Mouse (Mus musculus) hindbrain, postnatal 0 days (tissue): ENCODE measurements around the gene Rps2. TPM values are rescaled to one million over a fixed set of nuclear protein-coding genes. Genes with fewer than 3 reads are reported as not detected.

ENCODE experiments used
- ATAC-seq: fragments of 200-750 bp; cut with Nextera tagmentation; 2 replicates; pipeline ENCODE4 v1.8.0; 2017; ENCODE audit warnings: mild to moderate bottlenecking, moderate TSS enrichment, moderate library complexity
- DNase-seq: peaks from one replicate; pipeline ENCODE4 v3.0.0-alpha.2; 2015; ENCODE audit warnings: low spot score
- H3K27ac ChIP-seq: fragments of 300-500 bp; sonication (generic); 2 replicates; pipeline ENCODE4 v1.5.1; 2014; ENCODE audit warnings: mild to moderate bottlenecking
- H3K27me3 ChIP-seq: fragments of 300-500 bp; sonication (generic); 2 replicates; pipeline ENCODE4 v1.6.1; 2014; ENCODE audit warnings: low read length, mixed read lengths; ENCODE audit not compliant: insufficient read depth
- H3K36me3 ChIP-seq: fragments of 300-500 bp; sonication (generic); 2 replicates; pipeline ENCODE4 v1.6.1; 2014; ENCODE audit warnings: low read length, mixed read lengths; ENCODE audit not compliant: insufficient read depth
- H3K4me1 ChIP-seq: fragments of 300-500 bp; sonication (generic); 2 replicates; pipeline ENCODE4 v1.6.1; 2014; ENCODE audit warnings: antibody characterized with exemption, low read length, mixed read lengths; ENCODE audit not compliant: insufficient read depth
- H3K4me2 ChIP-seq: fragments of 300-500 bp; sonication (generic); 2 replicates; pipeline ENCODE4 v1.6.1; 2014; ENCODE audit warnings: low read depth, mild to moderate bottlenecking, low read length, moderate library complexity, mixed read lengths
- H3K4me3 ChIP-seq: fragments of 300-500 bp; sonication (generic); 2 replicates; pipeline ENCODE4 v1.5.1; 2014; ENCODE audit warnings: low read length
- H3K9ac ChIP-seq: fragments of 300-500 bp; sonication (generic); replicated peaks from 2 replicates; pipeline ENCODE4 v1.6.1; 2014; ENCODE audit warnings: mild to moderate bottlenecking, low read length, moderate library complexity, mixed read lengths
- H3K9me3 ChIP-seq: fragments of 300-500 bp; sonication (generic); 2 replicates; pipeline ENCODE4 v1.6.1; 2016; ENCODE audit warnings: low read length, mixed read lengths
- CTCF ChIP-seq: IDR thresholded peaks from 2 replicates; pipeline ENCODE4 v1.5.1; 2016; ENCODE audit warnings: antibody characterized with exemption, control low read depth, low read depth
- WGBS: fragments of 180-500 bp; shearing (Covaris S2); extraction: QIAGEN DNeasy Blood & Tissue Kit; methylation state at CpG from one replicate; pipeline ENCODE4 v1.1.7; 2014; 5-methylcytosine and 5-hydroxymethylcytosine counted together
- polyA plus RNA-seq: library from polyadenylated mRNA; unstranded; fragments of >200 nt; fragmentation: Nextera tagmentation; extraction: Ambion mirVana; gene quantifications from 2 replicates; pipeline ENCODE4 v1.2.1, GENCODE M21; 2015
- total RNA-seq: library from RNA; depleted of rRNA; stranded (reverse); fragments of >200 nt; gene quantifications from 2 replicates; pipeline ENCODE4 v1.2.3, GENCODE M21; 2014

Gene Rps2
- total and polyA plus RNA-seq, 2 experiments from 2014 or later, result 820 to 2,600 TPM

DNA sequence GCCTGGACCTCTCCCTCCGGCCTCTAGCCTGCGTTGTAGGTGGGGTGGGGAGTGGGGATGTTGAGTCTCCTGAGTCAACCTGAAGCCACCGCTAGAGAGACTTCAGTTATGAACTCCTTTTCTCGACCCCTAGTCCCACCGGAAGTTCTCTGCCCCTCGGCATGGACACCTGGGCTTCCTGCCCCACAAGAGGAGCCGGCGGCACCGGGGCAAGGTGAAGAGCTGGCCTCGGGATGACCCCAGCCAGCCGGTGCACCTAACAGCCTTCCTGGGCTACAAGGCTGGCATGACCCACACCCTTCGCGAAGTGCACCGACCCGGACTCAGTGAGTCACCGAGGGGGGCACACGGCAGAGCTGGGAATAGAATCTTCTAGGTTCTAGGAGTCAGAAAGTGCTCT, 10.3 kb downstream of the Rps2 start:
- Histone ChIP-seq H3K4me2 (no peak overlapping the region), H3K4me1 (peaks cover 5% of the 10 kb centered on the region; the same call in 1 of the 2 replicates), H3K27ac (no peak overlapping the region), H3K27me3 (no peaks in the 10 kb centered on the region), H3K36me3 (no peaks in the 10 kb centered on the region), H3K9ac (no peak overlapping the region), H3K9me3 (no peaks in the 10 kb centered on the region), H3K4me3 (no peak overlapping the region)
- no peak for ATAC-seq
- DNase-seq, result no peak
- TF ChIP-seq CTCF, result no peak
- WGBS, result 80% methylated on average over 17 of the region's 17 CpGs

DNA sequence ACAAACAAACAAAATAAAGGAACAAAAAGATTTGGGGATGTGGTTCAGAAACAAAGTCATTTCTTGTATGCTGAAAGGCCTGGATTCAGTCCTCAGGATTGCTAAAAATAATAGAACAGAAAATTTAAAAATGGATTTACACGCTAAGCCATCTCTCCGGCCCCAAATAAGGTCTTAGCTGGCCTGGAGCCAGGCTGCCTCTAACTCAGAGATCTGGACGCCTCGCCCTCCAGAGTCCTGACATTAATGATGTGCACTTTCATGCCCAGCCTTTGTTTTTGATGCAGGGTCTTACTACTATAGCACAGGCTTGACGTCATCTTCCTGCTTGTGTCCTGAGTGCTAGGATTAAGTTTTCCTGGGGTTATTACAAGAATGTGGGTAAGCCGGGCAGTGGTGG, 11.2 kb downstream of the Rps2 start:
- H3K36me3 ChIP-seq, result no peaks in the 10 kb centered on the region
- 72% methylated on average over 6 of the region's 6 CpGs for WGBS
- TF ChIP-seq CTCF, result no peak
- H3K9me3 ChIP-seq, result no peaks in the 10 kb centered on the region
- no peaks in the 10 kb centered on the region for H3K27me3 ChIP-seq
- DNase-seq (no peak), ATAC-seq (no peak)
- no peak overlapping the region for H3K9ac ChIP-seq
- no peak overlapping the region for H3K27ac ChIP-seq
- H3K4me3 ChIP-seq, result no peak overlapping the region
- no peaks in the 10 kb centered on the region for H3K4me1 ChIP-seq
- H3K4me2 ChIP-seq, result no peak overlapping the region

DNA sequence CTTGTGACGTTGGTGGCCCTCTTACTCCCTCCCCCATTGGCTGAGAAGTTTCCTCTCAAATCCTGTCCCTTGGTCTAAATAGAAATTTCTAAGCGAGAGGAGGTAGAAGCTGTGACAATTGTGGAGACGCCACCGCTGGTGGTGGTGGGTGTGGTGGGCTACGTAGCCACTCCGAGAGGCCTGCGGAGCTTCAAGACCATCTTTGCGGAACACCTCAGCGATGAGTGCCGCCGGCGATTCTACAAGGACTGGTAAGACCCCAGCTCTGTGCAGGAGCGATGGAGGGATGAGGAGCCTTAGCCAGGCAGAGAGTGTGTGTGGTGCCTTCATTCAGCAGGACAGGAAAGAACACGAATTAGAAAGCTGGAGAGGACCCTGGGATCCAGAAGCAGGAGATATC, 12.9 kb downstream of the Rps2 start:
- Histone ChIP-seq H3K36me3 (no peaks in the 10 kb centered on the region), H3K9ac (no peak overlapping the region), H3K4me2 (no peak overlapping the region), H3K9me3 (no peaks in the 10 kb centered on the region), H3K4me1 (no peaks in the 10 kb centered on the region), H3K4me3 (no peak overlapping the region), H3K27me3 (no peaks in the 10 kb centered on the region), H3K27ac (no peak overlapping the region)
- WGBS, result 79% methylated on average over 14 of the region's 14 CpGs
- TF ChIP-seq CTCF, result no peak
- DNase-seq (no peak), ATAC-seq (no peak)

DNA sequence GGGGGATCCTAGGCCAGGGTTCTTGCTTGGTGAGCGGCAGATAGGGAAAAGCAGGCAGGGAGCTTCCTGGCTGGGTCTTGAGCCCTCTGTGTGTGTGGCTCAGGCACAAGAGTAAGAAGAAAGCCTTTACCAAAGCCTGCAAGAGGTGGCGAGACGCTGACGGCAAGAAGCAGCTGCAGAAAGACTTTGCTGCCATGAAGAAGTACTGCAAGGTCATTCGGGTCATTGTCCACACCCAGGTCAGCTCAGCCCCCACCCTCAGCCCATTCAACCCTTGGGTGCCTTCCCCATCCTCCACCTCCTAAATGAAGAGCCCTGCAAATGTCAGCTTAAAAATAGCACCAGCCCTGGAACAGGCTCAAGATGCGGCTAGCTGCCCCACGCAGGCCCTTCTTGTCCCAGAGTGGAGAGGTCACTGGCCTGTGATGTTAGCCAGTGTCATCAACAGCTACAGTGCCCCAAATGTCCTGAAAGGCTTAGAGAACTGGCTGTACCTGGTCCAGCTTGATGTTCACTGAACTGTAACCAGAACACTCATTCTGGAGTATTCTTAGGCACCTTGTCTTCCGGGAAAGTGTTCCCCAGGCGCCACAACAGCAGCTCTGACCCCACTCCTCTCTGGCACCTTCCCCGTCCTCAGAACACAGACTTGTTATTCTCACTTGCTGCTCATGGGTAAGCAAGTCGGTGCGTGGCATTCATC, 14.5 kb downstream of the Rps2 start:
- 0 out of 2 replicates have a peak, but pooled peaks cover 5% of the 10 kb centered on the region for H3K4me1 ChIP-seq
- H3K36me3 ChIP-seq, result no peaks in the 10 kb centered on the region
- no peak for TF ChIP-seq CTCF
- 76% methylated on average over 12 of the region's 12 CpGs for WGBS
- H3K4me3 ChIP-seq, result no peak overlapping the region
- H3K4me2 ChIP-seq, result no peak overlapping the region
- no peak overlapping the region for H3K9ac ChIP-seq
- no peaks in the 10 kb centered on the region for H3K27me3 ChIP-seq
- H3K9me3 ChIP-seq, result no peaks in the 10 kb centered on the region
- DNase-seq (no peak), ATAC-seq (no peak)
- H3K27ac ChIP-seq, result no peak overlapping the region

DNA sequence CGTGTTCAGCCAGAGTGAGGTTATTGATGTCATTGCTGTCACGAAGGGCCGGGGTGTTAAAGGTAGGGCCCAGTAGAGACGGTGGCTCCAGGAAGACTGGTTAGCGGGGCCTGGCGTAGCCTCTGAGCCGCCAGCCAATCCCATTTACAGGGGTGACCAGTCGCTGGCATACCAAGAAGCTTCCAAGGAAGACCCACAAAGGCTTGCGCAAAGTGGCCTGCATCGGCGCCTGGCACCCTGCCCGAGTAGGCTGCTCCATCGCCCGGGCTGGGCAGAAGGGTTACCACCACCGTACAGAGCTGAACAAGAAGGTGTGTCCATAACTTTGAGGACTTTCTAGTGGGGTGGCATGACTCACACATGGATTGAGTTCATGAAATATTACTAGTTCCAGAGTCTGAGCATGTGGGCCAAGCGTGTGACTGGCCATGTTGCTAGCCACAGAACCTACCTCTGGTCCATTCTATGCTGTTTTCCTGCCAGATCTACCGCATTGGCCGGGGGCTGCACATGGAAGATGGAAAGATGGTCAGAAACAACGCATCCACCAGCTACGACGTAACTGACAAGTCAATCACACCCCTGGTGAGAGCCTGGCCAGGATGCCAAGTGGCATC, 15.6 kb downstream of the Rps2 start:
- no peak overlapping the region for H3K27ac ChIP-seq
- no peaks in the 10 kb centered on the region for H3K27me3 ChIP-seq
- TF ChIP-seq CTCF, result no peak
- no peaks in the 10 kb centered on the region for H3K9me3 ChIP-seq
- H3K4me1 ChIP-seq, result 0 out of 2 replicates have a peak, but pooled peaks cover 5% of the 10 kb centered on the region
- no peak overlapping the region for H3K4me2 ChIP-seq
- H3K4me3 ChIP-seq, result no peak overlapping the region
- no peak for DNase-seq
- 88% methylated on average over 21 of the region's 21 CpGs for WGBS
- no peaks in the 10 kb centered on the region for H3K36me3 ChIP-seq
- no peak for ATAC-seq
- H3K9ac ChIP-seq, result no peak overlapping the region

DNA sequence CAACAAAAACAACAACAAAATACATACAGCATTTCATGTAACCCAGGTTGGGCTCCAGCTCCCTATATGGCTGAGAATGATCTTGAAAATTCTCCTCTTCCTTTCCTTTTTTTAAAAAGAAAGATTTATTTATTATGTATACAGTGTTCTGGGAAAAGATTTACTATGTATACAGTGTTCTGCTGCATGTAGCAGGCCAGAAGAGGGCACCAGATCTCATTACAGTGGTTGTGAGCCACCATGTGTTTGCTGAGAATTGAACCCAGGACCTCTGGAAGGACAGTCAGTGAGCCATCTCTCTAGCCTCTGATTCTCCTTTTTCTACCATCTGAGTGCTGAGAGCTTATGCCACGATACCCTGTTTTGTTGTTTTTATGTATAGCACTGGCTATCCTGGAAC, 16.6 kb downstream of the Rps2 start:
- Histone ChIP-seq H3K27ac (no peak overlapping the region), H3K4me2 (no peak overlapping the region), H3K4me3 (no peak overlapping the region), H3K36me3 (no peaks in the 10 kb centered on the region), H3K27me3 (no peaks in the 10 kb centered on the region), H3K9ac (no peak overlapping the region), H3K9me3 (no peaks in the 10 kb centered on the region), H3K4me1 (0 out of 2 replicates have a peak, but pooled peaks cover 5% of the 10 kb centered on the region)
- 82% methylated on average over 1 of the region's 1 CpGs for WGBS
- no peak for ATAC-seq
- no peak for DNase-seq
- TF ChIP-seq CTCF, result no peak

DNA sequence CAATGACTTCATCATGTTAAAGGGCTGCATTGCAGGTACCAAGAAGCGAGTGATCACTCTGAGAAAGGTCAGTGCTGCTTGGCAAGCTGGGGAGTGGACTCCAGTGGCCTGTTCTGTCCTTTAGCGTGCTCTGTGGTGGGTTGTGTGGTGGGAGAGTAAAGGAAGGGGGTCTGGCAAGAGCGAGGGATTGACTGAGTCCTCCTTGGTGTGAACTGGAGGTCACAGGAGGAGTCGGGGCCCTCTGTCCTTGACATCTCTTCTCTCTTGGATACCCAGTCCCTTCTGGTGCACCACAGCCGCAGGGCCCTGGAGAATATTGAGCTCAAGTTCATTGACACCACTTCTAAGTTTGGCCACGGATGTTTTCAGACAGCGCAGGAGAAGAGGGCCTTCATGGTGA, 17.5 kb downstream of the Rps2 start:
- 0 out of 2 replicates have a peak, but pooled peaks cover 5% of the 10 kb centered on the region for H3K4me1 ChIP-seq
- no peak overlapping the region for H3K4me2 ChIP-seq
- H3K9me3 ChIP-seq, result no peaks in the 10 kb centered on the region
- ATAC-seq (no peak), DNase-seq (no peak)
- no peak overlapping the region for H3K9ac ChIP-seq
- no peak for TF ChIP-seq CTCF
- 86% methylated on average over 7 of the region's 7 CpGs for WGBS
- H3K4me3 ChIP-seq, result no peak overlapping the region
- no peak overlapping the region for H3K27ac ChIP-seq
- H3K36me3 ChIP-seq, result no peaks in the 10 kb centered on the region
- no peaks in the 10 kb centered on the region for H3K27me3 ChIP-seq
